Mouse (Mus musculus) brain, embryonic 18.5 days (tissue): Measurements from ENCODE around the gene Gm21828.
"Not testable (repeated sequence)": the region's sequence is repeated elsewhere in the genome, so short reads cannot be mapped to it uniquely, and the experiment has no call there.

Experiments
- DNase-seq: peaks from one replicate; pipeline ENCODE4 v3.0.0-alpha.2; 2012; ENCODE audit warnings: low read depth, low spot score

Gene Gm21828

GRCm38 (mm10) chrY:13223828-13224227 lies at the start of gene Gm21828:
TSS of gene Gm21828 (minus strand) at chrY:13223928.
- DNase-seq = not testable (repeated sequence)

GRCm38 (mm10) chrY:13252091-13252490 lies 28.4 kb upstream of the Gm21828 start, which contains the start of the genes Gm21440 and Gm21454:
TSS of gene Gm21440 (plus strand) at chrY:13252391.
TSS of gene Gm21454 (plus strand) at chrY:13252442.
- not testable (repeated sequence) for DNase-seq
